Mouse (Mus musculus) liver, embryonic 14.5 days (tissue): ENCODE measurements around the gene Slc7a5.

ENCODE experiments used
- CTCF ChIP-seq: IDR thresholded peaks from 2 replicates; pipeline ENCODE4 v1.5.1; 2016; ENCODE audit warnings: antibody characterized with exemption, low read depth, control low read depth
- EP300 ChIP-seq: IDR thresholded peaks from 2 replicates; pipeline ENCODE4 v1.6.1; 2016; ENCODE audit warnings: antibody characterized with exemption, low read depth

DNA sequence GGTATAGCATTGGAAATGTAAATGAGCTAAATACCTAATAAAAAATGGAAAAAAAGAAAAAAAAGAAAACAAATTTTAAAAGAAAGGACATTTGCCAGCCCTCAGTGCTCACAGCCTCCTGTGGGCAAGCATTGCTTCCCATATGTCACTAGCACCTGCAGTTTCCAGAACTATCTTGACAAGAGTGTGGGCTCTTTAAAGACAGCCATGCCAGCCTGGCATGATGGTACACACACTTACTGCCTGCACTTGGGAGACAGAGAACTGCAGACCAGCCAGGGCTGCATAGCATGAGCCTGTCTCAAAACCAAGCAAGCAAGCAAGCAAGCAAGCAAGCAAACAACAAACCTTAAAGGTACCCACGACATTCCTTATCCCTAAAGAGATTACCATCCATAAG, 2.1 kb downstream of the Slc7a5 start:
- TF ChIP-seq CTCF (no peak), EP300 (no peak)
